Mouse (Mus musculus) brain, embryonic 14.5 days (tissue): ENCODE measurements around the gene Gabrb1.
A peak's percentile ranks its signal among the peaks of the same experiment; 100 is the strongest.

Experiments
- CTCF ChIP-seq: fragments of 200-500 bp; IDR thresholded peaks from 2 replicates; pipeline ENCODE4 v1.5.1; 2012; ENCODE audit warnings: inconsistent platforms, mild to moderate bottlenecking, moderate library complexity, borderline replicate concordance; ENCODE audit not compliant: insufficient read depth, insufficient read length; ENCODE audit errors: extremely low read depth
- POLR2A ChIP-seq: fragments of 200-500 bp; IDR thresholded peaks from 2 replicates; pipeline ENCODE4 v1.6.1; 2012; ENCODE audit warnings: mild to moderate bottlenecking, inconsistent platforms, borderline replicate concordance; ENCODE audit not compliant: poor library complexity, insufficient read depth, insufficient read length, severe bottlenecking; ENCODE audit errors: extremely low read depth

GRCm38 (mm10) chr5:71700468-71701272 is 42.8 kb downstream of the Gabrb1 start:
- TF ChIP-seq POLR2A (no peak), CTCF (peak; percentile 49)
